Mouse (Mus musculus): ENCODE measurements around the gene En1. TPM values are rescaled to one million over a fixed set of nuclear protein-coding genes. Genes with fewer than 3 reads are reported as not detected.

The En1 gene
- polyA plus RNA-seq, 1 experiment from 2014 or later, result not detected

GRCm38 (mm10) chr1:120585481-120585880 is 16.7 kb upstream of the En1 start:
- DNase-seq (ENCODE audit: low spot score) (no peak), ATAC-seq (no peak)
- no peaks in the 10 kb centered on the region for H3K4me1 ChIP-seq (ENCODE audit: insufficient read depth, low read depth, low read length)
- no peaks in the 10 kb centered on the region for H3K9me3 ChIP-seq (ENCODE audit: low read length)
- no peaks in the 10 kb centered on the region; the same call in 1 of the 2 replicates for H3K27me3 ChIP-seq (replicated peaks; ENCODE audit: insufficient read depth, low read length)
- no peak overlapping the region for H3K27ac ChIP-seq (ENCODE audit: low read length)
- H3K4me3 ChIP-seq (ENCODE audit: low read depth, low read length), result no peak overlapping the region
- TF ChIP-seq CTCF (IDR thresholded peaks at IDR 0.05) (no peak), EP300 (IDR thresholded peaks at IDR 0.05) (no peak)
- no peak overlapping the region for H3K9ac ChIP-seq (replicated peaks; ENCODE audit: low read depth)
- H3K36me3 ChIP-seq (ENCODE audit: insufficient read depth, low read length), result no peaks in the 10 kb centered on the region
- H3K4me2 ChIP-seq (replicated peaks; ENCODE audit: low read depth, low read length), result no peak overlapping the region
- WGBS, result 20% methylated on average over 2 of the region's 2 CpGs

GRCm38 (mm10) chr1:120586500-120587110 is 15.6 kb upstream of the En1 start:
- Histone ChIP-seq H3K36me3 (ENCODE audit: insufficient read depth, low read length) (no peaks in the 10 kb centered on the region), H3K4me1 (ENCODE audit: insufficient read depth, low read depth, low read length) (no peaks in the 10 kb centered on the region), H3K9ac (replicated peaks; ENCODE audit: low read depth) (no peak overlapping the region), H3K27ac (ENCODE audit: low read length) (no peak overlapping the region), H3K27me3 (replicated peaks; ENCODE audit: insufficient read depth, low read length) (peaks cover 4% of the 10 kb centered on the region), H3K9me3 (ENCODE audit: low read length) (no peaks in the 10 kb centered on the region), H3K4me3 (ENCODE audit: low read depth, low read length) (no peak overlapping the region), H3K4me2 (replicated peaks; ENCODE audit: low read depth, low read length) (no peak overlapping the region)
- WGBS, result 12% methylated on average over 7 of the region's 7 CpGs
- ATAC-seq (no peak), DNase-seq (ENCODE audit: low spot score) (peak; percentile 75)
- TF ChIP-seq CTCF (IDR thresholded peaks at IDR 0.05) (peak; percentile 94), EP300 (IDR thresholded peaks at IDR 0.05) (no peak)

GRCm38 (mm10) chr1:120587431-120587830 is 14.8 kb upstream of the En1 start:
- Histone ChIP-seq H3K4me1 (ENCODE audit: insufficient read depth, low read depth, low read length) (no peaks in the 10 kb centered on the region), H3K27me3 (replicated peaks; ENCODE audit: insufficient read depth, low read length) (peaks cover 4% of the 10 kb centered on the region), H3K4me3 (ENCODE audit: low read depth, low read length) (no peak overlapping the region), H3K9ac (replicated peaks; ENCODE audit: low read depth) (no peak overlapping the region), H3K27ac (ENCODE audit: low read length) (no peak overlapping the region), H3K9me3 (ENCODE audit: low read length) (no peaks in the 10 kb centered on the region), H3K4me2 (replicated peaks; ENCODE audit: low read depth, low read length) (no peak overlapping the region), H3K36me3 (ENCODE audit: insufficient read depth, low read length) (no peaks in the 10 kb centered on the region)
- no peak for DNase-seq (ENCODE audit: low spot score)
- TF ChIP-seq CTCF (IDR thresholded peaks at IDR 0.05) (no peak), EP300 (IDR thresholded peaks at IDR 0.05) (no peak)
- WGBS, result 45% methylated on average over 12 of the region's 12 CpGs
- ATAC-seq, result no peak

- WGBS, result 70% methylated on average over 4 of the region's 4 CpGs
- no peak overlapping the region for H3K4me2 ChIP-seq (replicated peaks; ENCODE audit: low read depth, low read length)
- peaks cover 8% of the 10 kb centered on the region; the same call in 1 of the 2 replicates for H3K27me3 ChIP-seq (replicated peaks; ENCODE audit: insufficient read depth, low read length)
- no peak for ATAC-seq
- H3K4me1 ChIP-seq (ENCODE audit: insufficient read depth, low read depth, low read length), result no peaks in the 10 kb centered on the region
- DNase-seq (ENCODE audit: low spot score), result no peak
- no peaks in the 10 kb centered on the region for H3K9me3 ChIP-seq (ENCODE audit: low read length)
- H3K4me3 ChIP-seq (ENCODE audit: low read depth, low read length), result no peak overlapping the region
- no peak overlapping the region for H3K27ac ChIP-seq (ENCODE audit: low read length)
- TF ChIP-seq CTCF (IDR thresholded peaks at IDR 0.05) (no peak), EP300 (IDR thresholded peaks at IDR 0.05) (no peak)
- no peaks in the 10 kb centered on the region for H3K36me3 ChIP-seq (ENCODE audit: insufficient read depth, low read length)
- no peak overlapping the region for H3K9ac ChIP-seq (replicated peaks; ENCODE audit: low read depth)
Observed at GRCm38 (mm10) chr1:120587960-120588359, 14.3 kb upstream of the En1 start.

GRCm38 (mm10) chr1:120588362-120589027 is 13.7 kb upstream of the En1 start:
- H3K9ac ChIP-seq (replicated peaks; ENCODE audit: low read depth), result no peak overlapping the region
- H3K4me1 ChIP-seq (ENCODE audit: insufficient read depth, low read depth, low read length), result no peaks in the 10 kb centered on the region
- no peaks in the 10 kb centered on the region for H3K9me3 ChIP-seq (ENCODE audit: low read length)
- no peaks in the 10 kb centered on the region for H3K36me3 ChIP-seq (ENCODE audit: insufficient read depth, low read length)
- ATAC-seq (no peak), DNase-seq (ENCODE audit: low spot score) (no peak)
- no peak overlapping the region for H3K4me3 ChIP-seq (ENCODE audit: low read depth, low read length)
- TF ChIP-seq EP300 (IDR thresholded peaks at IDR 0.05) (no peak), CTCF (IDR thresholded peaks at IDR 0.05) (no peak)
- 71% methylated on average over 6 of the region's 6 CpGs for WGBS
- no peak overlapping the region for H3K27ac ChIP-seq (ENCODE audit: low read length)
- H3K27me3 ChIP-seq (replicated peaks; ENCODE audit: insufficient read depth, low read length), result peaks cover 13% of the 10 kb centered on the region; the same call in 1 of the 2 replicates
- H3K4me2 ChIP-seq (replicated peaks; ENCODE audit: low read depth, low read length), result no peak overlapping the region

- no peak for DNase-seq (ENCODE audit: low spot score)
- no peak for TF ChIP-seq CTCF (IDR thresholded peaks at IDR 0.05)
- TF ChIP-seq EP300 (IDR thresholded peaks at IDR 0.05), result no peak
- Histone ChIP-seq H3K36me3 (ENCODE audit: insufficient read depth, low read length) (no peaks in the 10 kb centered on the region), H3K27ac (ENCODE audit: low read length) (no peak overlapping the region), H3K4me2 (replicated peaks; ENCODE audit: low read depth, low read length) (no peak overlapping the region), H3K9ac (replicated peaks; ENCODE audit: low read depth) (no peak overlapping the region), H3K4me3 (ENCODE audit: low read depth, low read length) (no peak overlapping the region), H3K27me3 (replicated peaks; ENCODE audit: insufficient read depth, low read length) (peaks cover 38% of the 10 kb centered on the region), H3K4me1 (ENCODE audit: insufficient read depth, low read depth, low read length) (no peaks in the 10 kb centered on the region), H3K9me3 (ENCODE audit: low read length) (no peaks in the 10 kb centered on the region)
- ATAC-seq, result no peak
- WGBS, result 15% methylated on average over 8 of the region's 8 CpGs
Observed at GRCm38 (mm10) chr1:120593236-120593919, 8.8 kb upstream of the En1 start.

All from lung, postnatal 0 days (tissue).